Mouse (Mus musculus): ENCODE measurements at regions not wholly inside any gene's neighbourhood (a gene's known extent, or its start where the extent isn't known, plus 50 kb on each side); places are given as distances from the start of the nearest gene placed in this dataset.

GRCm38 (mm10) chr9:63087195-63087594 is 61.6 kb downstream of the Skor1 start:
- DNase-seq (ENCODE audit: low spot score in 2 of 2), result no peak

GRCm38 (mm10) chr9:63086671-63087070 is 62.1 kb downstream of the Skor1 start:
- no peak for DNase-seq (ENCODE audit: low spot score in 2 of 2)

- DNase-seq (ENCODE audit: low spot score in 2 of 2), result no peak
Observed at GRCm38 (mm10) chr9:63082830-63083229, 65.9 kb downstream of the Skor1 start.

- no peak for DNase-seq (ENCODE audit: low spot score in 2 of 2)
Observed at GRCm38 (mm10) chr9:63082311-63082710, 66.5 kb downstream of the Skor1 start.

GRCm38 (mm10) chr9:63080406-63080805 is 68.4 kb downstream of the Skor1 start:
- DNase-seq (ENCODE audit: low spot score in 2 of 2), result no peak

- DNase-seq (ENCODE audit: low spot score in 2 of 2), result no peak
Observed at GRCm38 (mm10) chr9:63075252-63075651, 73.5 kb downstream of the Skor1 start.

GRCm38 (mm10) chr9:63074803-63075202 is 74.0 kb downstream of the Skor1 start:
- DNase-seq (ENCODE audit: low spot score in 2 of 2), result no peak

- no peak for DNase-seq (ENCODE audit: low spot score in 2 of 2)
Observed at GRCm38 (mm10) chr9:63074023-63074750, 74.6 kb downstream of the Skor1 start.

GRCm38 (mm10) chr9:63071032-63071431 is 77.7 kb downstream of the Skor1 start:
- DNase-seq (ENCODE audit: low spot score in 2 of 2), result no peak

- DNase-seq (ENCODE audit: low spot score in 2 of 2), result no peak
Observed at GRCm38 (mm10) chr9:63069919-63070318, 78.8 kb downstream of the Skor1 start.

GRCm38 (mm10) chr9:63067054-63067406 is 79.3 kb upstream of the Pias1 start:
- DNase-seq (ENCODE audit: low spot score in 2 of 2), result no peak

GRCm38 (mm10) chr9:63066384-63067053 is 78.8 kb upstream of the Pias1 start:
- DNase-seq (ENCODE audit: low spot score in 2 of 2), result no peak

GRCm38 (mm10) chr9:63063525-63063924 is 75.8 kb upstream of the Pias1 start:
- DNase-seq (ENCODE audit: low spot score in 2 of 2), result no peak

GRCm38 (mm10) chr9:63060740-63061139 is 73.0 kb upstream of the Pias1 start:
- DNase-seq (ENCODE audit: low spot score in 2 of 2), result no peak

- peak in 1 of 2 experiments; percentile 47 for DNase-seq (ENCODE audit: low spot score in 2 of 2)
Observed at GRCm38 (mm10) chr9:63059234-63059842, 71.6 kb upstream of the Pias1 start.

- DNase-seq (ENCODE audit: low spot score in 2 of 2), result no peak
Observed at GRCm38 (mm10) chr9:63058506-63059233, 70.9 kb upstream of the Pias1 start.

- no peak for DNase-seq (ENCODE audit: low spot score in 2 of 2)
Observed at GRCm38 (mm10) chr9:63056695-63057349, 69.1 kb upstream of the Pias1 start.

- DNase-seq (ENCODE audit: low spot score in 2 of 2), result no peak
Observed at GRCm38 (mm10) chr9:63052181-63052580, 64.5 kb upstream of the Pias1 start.

GRCm38 (mm10) chr9:63051631-63052030 is 63.9 kb upstream of the Pias1 start:
- no peak for DNase-seq (ENCODE audit: low spot score in 2 of 2)

GRCm38 (mm10) chr9:63049290-63049689 is 61.6 kb upstream of the Pias1 start:
- no peak for DNase-seq (ENCODE audit: low spot score in 2 of 2)

- DNase-seq (ENCODE audit: low spot score in 2 of 2), result no peak
Observed at GRCm38 (mm10) chr9:63046981-63047380, 59.3 kb upstream of the Pias1 start.

- DNase-seq (ENCODE audit: low spot score in 2 of 2), result no peak
Observed at GRCm38 (mm10) chr9:63045531-63045930, 57.8 kb upstream of the Pias1 start.

All from urinary bladder, postnatal 4 days (tissue).